Mouse (Mus musculus): ENCODE results near the gene Bmf. TPM values are rescaled to one million over a fixed set of nuclear protein-coding genes. Genes with fewer than 3 reads are reported as not detected.
"Not testable (repeated sequence)": the region's sequence is repeated elsewhere in the genome, so short reads cannot be mapped to it uniquely, and the experiment has no call there.

Bmf gene
- 4.7 and 6.2 TPM in 2 replicates for polyA plus RNA-seq (2012; rRNA removed)

- DNase-seq (ENCODE audit: low read depth, low spot score) = no peak
- 1% methylated on average over 45 of the region's 45 CpGs for WGBS
Measured at GRCm38 (mm10) chr2:118549507-118550473, at the start of gene Bmf. Gene Bmf (minus strand): TSS chr2:118549687.

GRCm38 (mm10) chr2:118599087-118599486 is 49.6 kb upstream of the Bmf start:
- WGBS = 25% methylated on average over 5 of the region's 5 CpGs
- DNase-seq (ENCODE audit: low read depth, low spot score) = no peak

DNA sequence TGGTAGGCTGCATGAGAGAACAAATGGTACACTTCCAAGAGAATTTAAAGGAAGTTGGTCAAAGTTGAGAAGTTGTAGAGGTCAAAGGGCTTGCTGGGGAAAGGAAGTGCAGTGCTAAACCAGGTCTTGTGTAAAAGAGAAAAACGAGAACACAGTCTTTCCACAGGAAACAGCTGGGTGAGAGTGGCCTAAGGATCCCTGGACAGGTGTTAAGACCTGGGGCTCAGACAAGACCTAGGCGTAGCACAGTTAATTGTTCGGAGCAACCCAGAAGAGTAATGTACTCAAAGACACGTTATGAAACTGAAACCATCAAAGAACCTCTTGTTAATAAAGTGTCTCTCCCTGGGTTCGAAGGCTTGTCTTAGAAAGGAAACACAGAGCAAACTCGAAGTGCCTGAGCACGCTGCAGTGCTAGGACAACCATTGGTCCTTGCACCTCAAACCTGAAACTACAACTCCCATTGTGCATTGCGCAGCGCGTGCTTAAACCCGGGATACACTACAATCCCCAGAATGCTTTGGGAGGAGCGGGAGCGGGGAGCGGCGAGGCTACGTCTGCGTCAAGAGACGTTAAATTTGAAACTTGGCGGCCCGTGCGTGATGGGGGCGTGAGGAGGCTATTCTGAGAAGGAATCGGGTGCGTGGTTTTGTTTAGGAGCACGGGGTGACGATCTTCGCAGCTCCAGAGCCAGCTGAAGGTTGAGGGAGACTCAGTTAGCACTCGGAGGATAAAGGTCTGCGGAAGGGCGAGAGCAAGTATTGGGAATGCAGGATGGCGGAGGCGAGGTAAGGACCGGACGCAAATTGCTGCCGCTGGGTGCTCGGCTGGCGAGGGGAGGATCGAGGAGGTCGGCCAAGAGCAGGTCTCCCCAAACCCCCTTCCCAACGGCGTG is 48.4 kb upstream of the Bmf start, which contains the start of gene Bub1b:
Gene Bub1b (plus strand): TSS at position 539 of the 896 bp plus-strand sequence.
- peak; percentile 92 for DNase-seq (ENCODE audit: low read depth, low spot score)
- WGBS = 5% methylated on average over 41 of the region's 41 CpGs

- WGBS = 83% methylated on average over 4 of the region's 4 CpGs
Measured at GRCm38 (mm10) chr2:118591083-118591482, 41.6 kb upstream of the Bmf start.

GRCm38 (mm10) chr2:118587686-118588085 is 38.2 kb upstream of the Bmf start:
- 75% methylated on average over 3 of the region's 3 CpGs for WGBS
- DNase-seq (ENCODE audit: low read depth, low spot score) = no peak

More at GRCm38 (mm10) chr2:118591083-118591482, 41.6 kb upstream of the Bmf start:
- DNase-seq (ENCODE audit: low read depth, low spot score) = no peak

DNA sequence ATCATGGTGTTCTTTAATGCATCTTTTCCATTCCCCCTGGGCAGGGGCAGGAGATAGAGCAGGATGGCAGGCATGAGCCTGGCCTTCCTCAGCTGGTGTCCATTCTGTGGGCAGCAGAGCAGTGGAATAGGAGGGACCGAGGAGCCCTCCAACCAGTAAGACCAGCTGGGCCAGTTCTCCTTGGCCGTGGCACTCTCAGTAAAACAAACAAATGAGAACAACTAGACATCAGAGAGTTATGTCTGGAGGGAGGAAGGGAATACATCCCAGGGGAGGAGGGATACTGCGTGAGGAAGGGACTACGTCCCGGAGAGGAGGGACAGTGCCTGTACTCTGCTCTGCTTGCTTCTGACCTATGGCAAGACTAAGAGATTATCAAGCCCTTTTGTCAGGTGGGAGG is 36.5 kb upstream of the Bmf start:
- peak; percentile 18 for DNase-seq (ENCODE audit: low read depth, low spot score)
- WGBS = 13% methylated on average over 5 of the region's 5 CpGs

DNA sequence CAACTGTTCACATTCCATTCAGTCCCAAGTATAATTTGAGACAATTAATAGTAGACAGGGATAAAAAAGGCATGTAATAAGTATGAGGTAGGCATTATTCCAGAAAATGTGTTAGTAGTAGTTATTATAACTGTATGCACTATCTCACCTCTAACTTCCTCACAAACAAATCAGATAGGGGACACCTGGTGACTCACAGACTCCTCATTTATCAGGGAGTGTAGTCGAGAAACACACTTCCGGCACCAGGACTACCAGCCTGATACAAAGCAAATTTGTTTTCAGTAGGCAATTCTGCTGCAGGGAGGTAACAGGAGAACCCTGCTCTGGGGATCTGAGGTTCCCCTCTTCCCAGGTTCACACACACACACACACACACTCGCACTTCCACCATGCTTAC is 23.6 kb upstream of the Bmf start:
- whole genome bisulfite sequencing = 61% methylated on average over 3 of the region's 3 CpGs
- DNase-seq (ENCODE audit: low read depth, low spot score) = no peak

- 82% methylated on average over 9 of the region's 9 CpGs for WGBS
- DNase-seq (ENCODE audit: low read depth, low spot score) = no peak
Measured at GRCm38 (mm10) chr2:118572183-118572836, 22.8 kb upstream of the Bmf start.

DNA sequence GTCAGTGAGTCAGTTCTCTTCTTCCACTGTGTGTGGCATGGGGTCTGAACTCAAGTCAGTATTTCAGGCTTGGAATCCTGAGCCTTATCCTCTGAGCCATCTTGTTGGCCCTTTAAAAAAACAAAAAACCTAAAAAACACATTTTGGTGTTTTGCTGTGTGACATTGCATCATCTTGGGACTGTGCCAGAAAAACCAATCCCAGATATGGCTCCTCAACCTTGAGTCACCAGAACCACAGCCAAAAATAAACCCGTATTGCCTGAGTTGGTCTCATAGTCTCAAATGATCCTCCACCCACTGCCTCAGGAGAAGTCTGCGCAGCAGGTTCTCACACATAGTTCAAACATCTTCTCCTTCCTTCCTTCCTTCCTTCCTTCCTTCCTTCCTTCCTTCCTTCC is 21.5 kb upstream of the Bmf start:
- DNase-seq (ENCODE audit: low read depth, low spot score) = no peak
- 43% methylated on average over 2 of the region's 2 CpGs for WGBS

DNA sequence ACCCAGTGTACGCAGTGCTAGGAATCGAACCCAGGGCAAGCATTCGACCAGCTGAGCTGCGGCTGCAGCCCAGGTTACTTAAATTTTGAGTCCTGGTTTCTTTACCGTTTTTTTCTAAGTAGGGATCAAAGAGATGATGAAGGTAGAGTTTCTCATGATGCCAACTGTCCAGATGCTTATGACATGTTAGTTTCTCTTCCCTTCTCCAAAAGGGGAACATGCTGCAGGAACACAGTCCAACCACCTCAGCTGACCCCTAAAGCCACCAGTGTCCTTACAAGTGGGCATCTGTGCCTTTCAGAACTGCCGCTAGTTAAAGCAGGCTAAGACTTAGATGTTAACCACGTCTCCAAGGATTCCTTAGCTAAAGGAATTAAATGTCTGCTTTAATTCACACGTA is 17.7 kb upstream of the Bmf start:
- 83% methylated on average over 8 of the region's 8 CpGs for WGBS
- no peak for DNase-seq (ENCODE audit: low read depth, low spot score)

DNA sequence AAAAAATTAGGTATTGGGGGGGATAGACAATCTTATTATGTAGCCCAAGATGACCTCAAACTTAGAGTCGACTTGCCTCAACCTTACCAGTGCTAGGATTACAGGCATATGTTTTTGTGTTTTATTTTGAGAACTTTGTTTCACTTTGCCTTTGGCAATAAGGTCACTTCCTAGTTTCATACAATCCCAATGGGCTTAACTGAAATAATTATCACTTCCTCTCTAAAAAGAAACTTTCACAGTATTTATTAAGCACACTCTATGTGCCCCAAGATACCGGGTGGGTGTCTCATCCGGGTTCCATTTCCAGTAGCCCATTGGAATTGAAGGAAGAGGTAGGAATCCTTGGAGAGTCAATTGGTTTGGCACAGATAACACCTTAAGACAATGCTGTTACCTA is 12.9 kb upstream of the Bmf start:
- DNase-seq (ENCODE audit: low read depth, low spot score) = no peak
- WGBS = 77% methylated on average over 3 of the region's 3 CpGs

- no peak for DNase-seq (ENCODE audit: low read depth, low spot score)
- WGBS = 83% methylated on average over 4 of the region's 4 CpGs
Measured at GRCm38 (mm10) chr2:118562015-118562414, 12.5 kb upstream of the Bmf start.

- 95% methylated on average over 3 of the region's 3 CpGs for WGBS
- no peak for DNase-seq (ENCODE audit: low read depth, low spot score)
Measured at GRCm38 (mm10) chr2:118558426-118558825, 8.9 kb upstream of the Bmf start.

DNA sequence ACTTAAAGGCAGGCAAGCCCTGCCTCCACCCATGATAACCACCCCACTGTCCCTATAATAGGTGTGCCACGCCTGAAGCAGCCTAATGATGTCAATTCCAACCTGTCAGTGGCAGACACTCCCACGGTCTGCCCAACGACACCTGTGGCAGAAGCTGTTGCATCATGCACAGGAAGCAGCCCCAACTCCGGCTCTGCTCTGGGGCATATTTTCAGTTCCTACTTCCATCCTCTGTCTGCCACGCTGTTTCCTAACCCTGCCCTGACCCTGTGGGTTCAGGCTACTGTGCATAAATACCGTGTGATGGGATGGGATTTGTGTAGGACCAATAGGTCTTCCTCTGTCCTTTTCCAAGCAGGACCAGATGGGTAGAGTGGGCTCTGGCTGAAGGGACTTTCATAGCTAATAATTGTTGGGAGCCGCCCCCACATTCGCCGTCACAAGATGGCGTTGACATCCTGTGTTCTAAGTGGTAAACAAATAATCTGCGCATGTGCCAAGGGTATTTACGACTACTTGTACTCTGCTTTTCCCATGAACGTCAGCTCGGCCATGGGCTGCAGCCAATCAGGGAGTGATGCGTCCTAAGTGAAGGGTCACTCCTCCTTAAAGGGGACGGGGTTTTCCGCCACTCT is 5.0 kb upstream of the Bmf start:
- not testable (repeated sequence) for DNase-seq (ENCODE audit: low read depth, low spot score)
- 52% methylated on average over 14 of the region's 17 CpGs for WGBS

DNA sequence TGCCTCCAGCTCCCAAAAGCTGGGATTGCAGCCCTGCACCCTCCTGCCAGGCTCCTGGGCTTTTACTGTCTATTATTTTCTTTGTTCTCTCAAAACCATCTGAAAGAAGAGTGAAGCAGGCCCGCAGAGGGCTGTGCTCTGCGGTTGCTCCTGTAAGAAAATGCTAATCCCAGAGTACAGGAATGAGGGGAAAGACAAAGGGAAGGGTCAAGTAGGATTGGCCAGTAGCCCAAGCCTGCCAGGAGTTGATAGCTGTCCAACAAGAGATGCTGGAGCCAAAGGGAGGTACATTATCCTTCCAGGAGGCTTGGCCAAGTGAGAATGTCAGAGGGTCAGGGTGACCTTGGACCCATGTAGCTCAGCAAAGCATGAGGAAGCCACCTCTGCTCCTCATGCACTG is 2.1 kb upstream of the Bmf start:
- no peak for DNase-seq (ENCODE audit: low read depth, low spot score)
- 79% methylated on average over 2 of the region's 2 CpGs for WGBS

GRCm38 (mm10) chr2:118548421-118549221 is 866 bp downstream of the Bmf start:
- DNase-seq (ENCODE audit: low read depth, low spot score) = no peak
- under 1% methylated on average over 18 of the region's 18 CpGs for WGBS

- no peak for DNase-seq (ENCODE audit: low read depth, low spot score)
- WGBS = 3% methylated on average over 9 of the region's 9 CpGs
Measured at GRCm38 (mm10) chr2:118547541-118548016, 1.9 kb downstream of the Bmf start.

DNA sequence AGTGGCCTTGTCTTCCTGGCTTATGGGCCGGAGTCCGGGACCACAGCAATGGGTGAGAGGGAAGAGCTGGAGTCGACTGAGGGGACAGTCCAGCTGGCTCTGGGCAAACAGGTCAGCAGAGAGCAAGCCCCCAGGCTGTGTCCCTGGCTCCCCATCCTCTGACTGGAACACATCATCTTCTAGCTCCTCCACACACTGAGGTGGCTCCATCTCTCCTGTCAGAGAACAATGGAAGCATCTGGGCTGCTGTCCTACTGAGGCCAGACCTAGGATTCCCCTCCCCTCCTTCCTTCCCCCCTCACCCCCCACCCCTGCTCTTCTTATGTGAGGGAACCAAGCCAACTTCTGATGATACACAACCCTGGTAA is 2.7 kb downstream of the Bmf start:
- 68% methylated on average over 3 of the region's 3 CpGs for WGBS
- DNase-seq (ENCODE audit: low read depth, low spot score) = no peak

All from large intestine, adult 2 months (tissue).